Mouse (Mus musculus) midbrain, embryonic 15.5 days (tissue): ENCODE data around the gene Tgif2lx2. TPM values are rescaled to one million over a fixed set of nuclear protein-coding genes. Genes with fewer than 3 reads are reported as not detected.
"Not testable (repeated sequence)": the region's sequence is repeated elsewhere in the genome, so short reads cannot be mapped to it uniquely, and the experiment has no call there.

Experiments used
- ATAC-seq: fragments of 200-750 bp; cut with Nextera tagmentation; replicated peaks from 2 replicates; pipeline ENCODE4 v1.8.0; 2017; ENCODE audit warnings: moderate TSS enrichment
- H3K27ac ChIP-seq: fragments of 300-500 bp; sonication (generic); 2 replicates; pipeline ENCODE4 v1.5.1; 2015; ENCODE audit warnings: mild to moderate bottlenecking, inconsistent platforms
- H3K27me3 ChIP-seq: fragments of 300-500 bp; sonication (generic); replicated peaks from 2 replicates; pipeline ENCODE4 v1.6.1; 2015; ENCODE audit warnings: inconsistent platforms
- H3K36me3 ChIP-seq: fragments of 300-500 bp; sonication (generic); replicated peaks from 2 replicates; pipeline ENCODE4 v1.6.1; 2015; ENCODE audit warnings: inconsistent platforms
- H3K4me1 ChIP-seq: fragments of 300-500 bp; sonication (generic); 2 replicates; pipeline ENCODE4 v1.6.1; 2015; ENCODE audit warnings: inconsistent platforms
- H3K4me2 ChIP-seq: fragments of 300-500 bp; sonication (generic); 2 replicates; pipeline ENCODE4 v1.6.1; 2015; ENCODE audit warnings: inconsistent platforms, mild to moderate bottlenecking, moderate library complexity
- H3K4me3 ChIP-seq: fragments of 300-500 bp; sonication (generic); 2 replicates; pipeline ENCODE4 v1.5.1; 2015; ENCODE audit warnings: mild to moderate bottlenecking, inconsistent platforms
- H3K9ac ChIP-seq: fragments of 300-500 bp; sonication (generic); 2 replicates; pipeline ENCODE4 v1.6.1; 2015; ENCODE audit warnings: mild to moderate bottlenecking, inconsistent platforms
- H3K9me3 ChIP-seq: fragments of 300-500 bp; sonication (generic); 2 replicates; pipeline ENCODE4 v1.6.1; 2016; ENCODE audit warnings: inconsistent platforms
- WGBS: fragments of 180-500 bp; shearing (Covaris S2); methylation state at CpG from one replicate; pipeline ENCODE4 v1.1.7; 2015; ENCODE audit warnings: mixed read lengths; 5-methylcytosine and 5-hydroxymethylcytosine counted together
- polyA plus RNA-seq: library from polyadenylated mRNA; unstranded; fragments of >200 nt; fragmentation: Nextera tagmentation; extraction: Ambion mirVana; gene quantifications from 2 replicates; pipeline ENCODE4 v1.2.1, GENCODE M21; 2015

Tgif2lx2 gene
- polyA plus RNA-seq, result not detected in 2 replicates

- H3K4me2 ChIP-seq, H3K4me1 ChIP-seq, H3K9ac ChIP-seq, ATAC-seq, H3K4me3 ChIP-seq, H3K9me3 ChIP-seq, H3K27me3 ChIP-seq, H3K36me3 ChIP-seq, H3K27ac ChIP-seq: not testable (repeated sequence)
- WGBS, result no CpG with 5 or more reads among the region's 5 CpGs
Observed at GRCm38 (mm10) chrX:118426927-118427326, at the start of gene Tgif2lx2. TSS of gene Tgif2lx2 (plus strand) at chrX:118427227.

Other genes starting within 250 kb of the Tgif2lx2 start
- gene Tgif2lx1, start 53.5 kb downstream of the Tgif2lx2 start, polyA plus RNA-seq, result not detected in 2 replicates